Mouse (Mus musculus): ENCODE results near the gene Psmc3ip.

GRCm38 (mm10) chr11:101143338-101144225 lies 48.3 kb upstream of the Psmc3ip start:
- no peak for TF ChIP-seq CTCF (IDR thresholded peaks at IDR 0.05; ENCODE audit: insufficient read depth, low read depth, low read length)
- no peak for TF ChIP-seq POLR2A (IDR thresholded peaks at IDR 0.05; ENCODE audit: insufficient read depth, low read depth, low read length)

All from olfactory bulb, adult 2 months (tissue).